Mouse (Mus musculus): ENCODE data around the gene Tctn3. TPM values are rescaled to one million over a fixed set of nuclear protein-coding genes. Genes with fewer than 3 reads are reported as not detected.
"Not testable (repeated sequence)": the region's sequence is repeated elsewhere in the genome, so short reads cannot be mapped to it uniquely, and the experiment has no call there.

Gene Tctn3
- polyA plus RNA-seq, 1 experiment from 2014 or later, result 13.9 TPM

- H3K9ac ChIP-seq, result no peak overlapping the region
- no peak overlapping the region for H3K4me2 ChIP-seq
- no peak overlapping the region for H3K27ac ChIP-seq
- H3K36me3 ChIP-seq, result no peaks in the 10 kb centered on the region
- WGBS, result 72% methylated on average over 2 of the region's 2 CpGs
- no peaks in the 10 kb centered on the region for H3K27me3 ChIP-seq
- H3K4me1 ChIP-seq, result no peaks in the 10 kb centered on the region
- H3K9me3 ChIP-seq, result no peaks in the 10 kb centered on the region
- no peak overlapping the region for H3K4me3 ChIP-seq
- ATAC-seq (ENCODE audit: insufficient number of reproducible peaks, low FRiP score, low TSS enrichment, low read depth), result no peak
Observed at GRCm38 (mm10) chr19:40640799-40641198, 28.8 kb upstream of the Tctn3 start.

GRCm38 (mm10) chr19:40639729-40640304 lies 27.8 kb upstream of the Tctn3 start:
- 83% methylated on average over 11 of the region's 11 CpGs for WGBS
- ATAC-seq (ENCODE audit: insufficient number of reproducible peaks, low FRiP score, low TSS enrichment, low read depth), result no peak
- Histone ChIP-seq H3K9me3 (no peaks in the 10 kb centered on the region), H3K4me1 (no peaks in the 10 kb centered on the region), H3K36me3 (no peaks in the 10 kb centered on the region), H3K4me2 (no peak overlapping the region), H3K27ac (no peak overlapping the region), H3K4me3 (no peak overlapping the region), H3K27me3 (no peaks in the 10 kb centered on the region), H3K9ac (no peak overlapping the region)

- Histone ChIP-seq H3K4me3 (no peak overlapping the region), H3K36me3 (no peaks in the 10 kb centered on the region), H3K4me2 (no peak overlapping the region), H3K9me3 (no peaks in the 10 kb centered on the region), H3K9ac (no peak overlapping the region), H3K4me1 (no peaks in the 10 kb centered on the region), H3K27me3 (no peaks in the 10 kb centered on the region), H3K27ac (no peak overlapping the region)
- 83% methylated on average over 5 of the region's 5 CpGs for WGBS
- ATAC-seq (ENCODE audit: insufficient number of reproducible peaks, low FRiP score, low TSS enrichment, low read depth), result no peak
Observed at GRCm38 (mm10) chr19:40638582-40638981, 26.5 kb upstream of the Tctn3 start.

- Histone ChIP-seq H3K36me3 (no peaks in the 10 kb centered on the region), H3K27ac (no peak overlapping the region), H3K9me3 (no peaks in the 10 kb centered on the region), H3K9ac (no peak overlapping the region), H3K4me3 (no peak overlapping the region), H3K27me3 (no peaks in the 10 kb centered on the region), H3K4me1 (no peaks in the 10 kb centered on the region), H3K4me2 (no peak overlapping the region)
- 79% methylated on average over 7 of the region's 7 CpGs for WGBS
- no peak for ATAC-seq (ENCODE audit: insufficient number of reproducible peaks, low FRiP score, low TSS enrichment, low read depth)
Observed at GRCm38 (mm10) chr19:40637601-40638000, 25.6 kb upstream of the Tctn3 start.

- Histone ChIP-seq H3K4me3 (no peak overlapping the region), H3K27ac (no peak overlapping the region), H3K27me3 (no peaks in the 10 kb centered on the region), H3K9ac (no peak overlapping the region), H3K4me2 (no peak overlapping the region), H3K9me3 (no peaks in the 10 kb centered on the region), H3K36me3 (no peaks in the 10 kb centered on the region), H3K4me1 (no peaks in the 10 kb centered on the region)
- 55% methylated on average over 4 of the region's 4 CpGs for WGBS
- no peak for ATAC-seq (ENCODE audit: insufficient number of reproducible peaks, low FRiP score, low TSS enrichment, low read depth)
Observed at GRCm38 (mm10) chr19:40637091-40637490, 25.1 kb upstream of the Tctn3 start.

- Histone ChIP-seq H3K36me3 (no peaks in the 10 kb centered on the region), H3K4me3 (no peak overlapping the region), H3K27ac (no peak overlapping the region), H3K9me3 (no peaks in the 10 kb centered on the region), H3K4me1 (no peaks in the 10 kb centered on the region), H3K27me3 (no peaks in the 10 kb centered on the region), H3K9ac (no peak overlapping the region), H3K4me2 (no peak overlapping the region)
- no peak for ATAC-seq (ENCODE audit: insufficient number of reproducible peaks, low FRiP score, low TSS enrichment, low read depth)
- WGBS, result 57% methylated on average over 1 of the region's 1 CpGs
Observed at GRCm38 (mm10) chr19:40633144-40633543, 21.1 kb upstream of the Tctn3 start.

- Histone ChIP-seq H3K4me1 (no peaks in the 10 kb centered on the region), H3K4me3 (no peak overlapping the region), H3K9me3 (no peaks in the 10 kb centered on the region), H3K27ac (no peak overlapping the region), H3K4me2 (no peak overlapping the region), H3K27me3 (no peaks in the 10 kb centered on the region), H3K9ac (no peak overlapping the region), H3K36me3 (no peaks in the 10 kb centered on the region)
- 77% methylated on average over 5 of the region's 5 CpGs for WGBS
- no peak for ATAC-seq (ENCODE audit: insufficient number of reproducible peaks, low FRiP score, low TSS enrichment, low read depth)
Observed at GRCm38 (mm10) chr19:40632668-40633067, 20.6 kb upstream of the Tctn3 start.

- ATAC-seq (ENCODE audit: insufficient number of reproducible peaks, low FRiP score, low TSS enrichment, low read depth), result no peak
- Histone ChIP-seq H3K4me3 (no peak overlapping the region), H3K4me1 (no peaks in the 10 kb centered on the region), H3K4me2 (no peak overlapping the region), H3K27ac (no peak overlapping the region), H3K36me3 (no peaks in the 10 kb centered on the region), H3K27me3 (no peaks in the 10 kb centered on the region), H3K9me3 (no peaks in the 10 kb centered on the region), H3K9ac (no peak overlapping the region)
- 54% methylated on average over 3 of the region's 3 CpGs for WGBS
Observed at GRCm38 (mm10) chr19:40632193-40632592, 20.2 kb upstream of the Tctn3 start.

- H3K9ac ChIP-seq, result no peak overlapping the region
- H3K4me3 ChIP-seq, result no peak overlapping the region
- H3K9me3 ChIP-seq, result no peaks in the 10 kb centered on the region
- no peaks in the 10 kb centered on the region for H3K36me3 ChIP-seq
- no peak for ATAC-seq (ENCODE audit: insufficient number of reproducible peaks, low FRiP score, low TSS enrichment, low read depth)
- no peaks in the 10 kb centered on the region for H3K4me1 ChIP-seq
- no peak overlapping the region for H3K27ac ChIP-seq
- 71% methylated on average over 7 of the region's 7 CpGs for WGBS
- no peaks in the 10 kb centered on the region for H3K27me3 ChIP-seq
- no peak overlapping the region for H3K4me2 ChIP-seq
Observed at GRCm38 (mm10) chr19:40630606-40631005, 18.6 kb upstream of the Tctn3 start.

GRCm38 (mm10) chr19:40630096-40630495 lies 18.1 kb upstream of the Tctn3 start:
- Histone ChIP-seq H3K27ac (no peak overlapping the region), H3K4me2 (no peak overlapping the region), H3K4me1 (no peaks in the 10 kb centered on the region), H3K9me3 (no peaks in the 10 kb centered on the region), H3K27me3 (no peaks in the 10 kb centered on the region), H3K36me3 (no peaks in the 10 kb centered on the region), H3K9ac (no peak overlapping the region), H3K4me3 (no peak overlapping the region)
- 62% methylated on average over 3 of the region's 3 CpGs for WGBS
- ATAC-seq (ENCODE audit: insufficient number of reproducible peaks, low FRiP score, low TSS enrichment, low read depth), result no peak

- Histone ChIP-seq H3K27me3 (no peaks in the 10 kb centered on the region), H3K4me2 (no peak overlapping the region), H3K4me1 (no peaks in the 10 kb centered on the region), H3K36me3 (no peaks in the 10 kb centered on the region), H3K27ac (no peak overlapping the region), H3K9ac (no peak overlapping the region), H3K9me3 (no peaks in the 10 kb centered on the region), H3K4me3 (no peak overlapping the region)
- no peak for ATAC-seq (ENCODE audit: insufficient number of reproducible peaks, low FRiP score, low TSS enrichment, low read depth)
Observed at GRCm38 (mm10) chr19:40628950-40629349, 16.9 kb upstream of the Tctn3 start.

GRCm38 (mm10) chr19:40625935-40626334 lies 13.9 kb upstream of the Tctn3 start:
- H3K4me2 ChIP-seq, result no peak overlapping the region
- H3K9me3 ChIP-seq, result no peaks in the 10 kb centered on the region
- no peaks in the 10 kb centered on the region for H3K36me3 ChIP-seq
- no peak overlapping the region for H3K27ac ChIP-seq
- 28% methylated on average over 12 of the region's 12 CpGs for WGBS
- H3K27me3 ChIP-seq, result no peaks in the 10 kb centered on the region
- no peak overlapping the region for H3K9ac ChIP-seq
- ATAC-seq (ENCODE audit: insufficient number of reproducible peaks, low FRiP score, low TSS enrichment, low read depth), result no peak
- no peak overlapping the region for H3K4me3 ChIP-seq
- H3K4me1 ChIP-seq, result no peaks in the 10 kb centered on the region

GRCm38 (mm10) chr19:40621616-40622015 lies 9.6 kb upstream of the Tctn3 start:
- H3K4me1 ChIP-seq; H3K9me3 ChIP-seq; H3K27me3 ChIP-seq; H3K36me3 ChIP-seq; H3K9ac ChIP-seq; H3K4me2 ChIP-seq; H3K4me3 ChIP-seq; ATAC-seq (ENCODE audit: insufficient number of reproducible peaks, low FRiP score, low TSS enrichment, low read depth); H3K27ac ChIP-seq: not testable (repeated sequence)
- WGBS, result 41% methylated on average over 18 of the region's 26 CpGs

All from limb, embryonic 15.5 days (tissue).